Mouse (Mus musculus) adrenal gland, adult (tissue): ENCODE measurements at regions not wholly inside any gene's neighbourhood (a gene's known extent, or its start where the extent isn't known, plus 50 kb on each side); places are given as distances from the start of the nearest gene placed in this dataset.

Experiments
- DNase-seq, 2 experiments: peaks; one replicate each; pipeline ENCODE4 v3.0.0; 2022 to 2023; ENCODE audit warnings: low spot score in 1 of 2; ENCODE audit not compliant: inconsistent age in 2 of 2

GRCm38 (mm10) chr7:70972023-70972400, 379.3 kb downstream of the Gm10295 start:
- DNase-seq = peak; percentile 50 to 67

DNA sequence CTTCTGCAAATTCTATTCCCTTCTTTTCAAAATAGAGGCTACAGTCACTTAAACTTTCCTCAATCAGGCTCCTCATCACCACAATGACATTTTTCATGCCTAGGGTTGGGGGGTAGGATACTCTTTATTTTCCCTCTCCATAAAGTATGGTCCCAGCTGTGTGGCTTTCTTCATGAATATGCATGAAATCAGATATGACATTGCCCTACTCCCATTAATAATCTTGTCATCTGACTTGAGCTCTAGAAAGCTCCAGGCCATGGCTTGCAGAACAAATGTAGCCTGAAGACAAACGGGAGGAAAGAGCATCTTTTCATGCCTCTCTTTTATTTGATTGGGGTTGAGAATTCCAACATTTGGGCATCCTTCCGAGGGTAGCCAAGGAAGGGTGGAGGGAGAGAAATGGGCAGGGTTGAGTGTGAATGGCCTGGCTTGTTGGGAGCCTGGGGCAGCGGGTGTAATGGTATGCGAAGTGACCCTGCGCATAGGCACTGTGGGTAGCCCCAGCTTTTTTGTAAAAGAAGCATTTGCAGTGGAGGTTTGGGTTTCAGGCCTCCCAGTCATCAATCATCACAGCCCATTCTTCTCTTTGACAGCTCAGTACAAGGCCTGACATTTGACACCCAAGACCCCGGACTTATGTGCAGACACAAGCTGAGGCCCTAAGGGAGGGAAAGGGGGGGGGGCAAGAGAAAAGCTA, 379.8 kb downstream of the Gm10295 start:
- DNase-seq = peak; percentile 5 to 44

DNA sequence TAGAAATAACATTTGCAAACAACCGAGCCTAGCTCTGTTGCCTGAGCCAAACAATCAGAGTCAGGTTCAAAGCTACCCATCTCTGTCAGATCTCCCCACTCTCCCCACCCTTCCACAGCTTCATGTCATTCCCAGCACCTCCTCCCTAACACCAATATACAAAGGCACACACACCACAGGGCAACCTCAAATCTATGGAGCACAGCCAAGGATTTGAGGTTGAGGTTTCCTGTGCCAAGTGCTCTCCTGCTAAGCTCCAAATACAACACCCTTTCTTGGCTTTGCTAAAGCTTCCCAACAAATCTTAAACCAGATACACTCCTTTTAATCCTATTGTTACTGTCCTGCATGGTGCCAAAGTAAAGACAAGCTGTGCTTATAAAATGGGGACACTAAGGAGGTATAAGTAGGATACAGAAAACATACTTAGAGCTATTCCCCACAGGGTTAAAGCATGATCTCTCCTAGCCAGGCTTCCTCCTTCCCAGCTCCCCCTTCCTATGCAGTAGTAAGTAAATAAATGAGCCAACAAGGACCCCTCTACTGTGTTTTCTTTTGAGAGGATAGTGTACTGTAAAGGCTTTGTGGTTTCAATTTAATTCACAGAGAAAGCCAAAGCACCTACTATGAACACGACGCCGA, 398.8 kb downstream of the Gm10295 start:
- no peak for DNase-seq

DNA sequence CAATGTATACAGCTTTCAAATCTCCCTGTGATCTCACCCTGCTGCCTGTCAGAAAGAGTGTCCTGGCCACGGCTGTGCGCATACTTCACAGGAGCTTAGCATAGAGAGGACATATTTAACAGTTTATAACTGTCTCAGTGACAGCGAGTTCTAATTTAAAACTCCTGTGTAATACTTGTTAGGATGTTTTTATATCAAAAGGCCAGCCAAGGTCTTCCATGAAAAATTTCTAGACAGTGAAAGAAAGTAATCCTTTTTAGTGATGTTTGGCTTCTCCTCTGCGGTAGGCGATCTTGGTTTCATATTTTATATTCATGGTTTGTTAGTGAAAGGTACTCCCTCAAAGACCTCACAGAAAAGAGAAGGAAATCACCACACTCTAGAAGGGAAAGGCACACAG, 403.0 kb downstream of the Gm10295 start:
- DNase-seq = peak in 1 of 2 experiments; percentile 25

- DNase-seq = no peak
These were observed 405.0 kb downstream of the Gm10295 start for GRCm38 (mm10) chr7:70946260-70946659.

GRCm38 (mm10) chr7:70930911-70931310, 420.4 kb downstream of the Gm10295 start:
- DNase-seq = peak; percentile 12 to 35

GRCm38 (mm10) chr7:70929935-70930334, 421.4 kb downstream of the Gm10295 start:
- DNase-seq = no peak

DNA sequence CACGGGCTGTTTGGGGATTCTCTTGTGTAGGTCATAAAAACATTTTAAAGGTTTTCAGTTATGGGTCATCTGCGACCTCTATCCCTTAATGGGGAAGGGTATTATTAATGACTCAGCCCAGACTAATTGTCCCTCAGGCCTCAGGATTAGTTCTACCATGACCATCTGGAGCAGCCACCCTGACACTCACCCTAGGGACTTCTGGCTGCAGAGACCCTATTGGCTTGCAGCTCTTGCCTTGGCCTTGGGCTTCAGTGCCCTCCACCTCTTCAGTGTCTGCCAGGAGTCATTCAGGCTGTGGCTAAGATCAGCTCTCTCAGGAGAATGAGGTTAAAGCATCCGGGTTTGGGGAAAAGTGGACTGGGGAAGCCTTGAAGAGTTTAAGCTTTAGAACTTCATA, 423.3 kb downstream of the Gm10295 start:
- DNase-seq = no peak

- no peak for DNase-seq
These were observed 434.3 kb downstream of the Gm10295 start for GRCm38 (mm10) chr7:70917016-70917415.

GRCm38 (mm10) chr7:70908921-70909320, 442.4 kb downstream of the Gm10295 start:
- DNase-seq = no peak

- DNase-seq = no peak
These were observed 459.6 kb downstream of the Gm10295 start for GRCm38 (mm10) chr7:70891700-70892099.

GRCm38 (mm10) chr7:70880496-70880895, 470.8 kb downstream of the Gm10295 start:
- DNase-seq = no peak

- DNase-seq = no peak
These were observed 476.9 kb downstream of the Gm10295 start for GRCm38 (mm10) chr7:70874393-70874792.

GRCm38 (mm10) chr7:70870841-70871534, 480.3 kb downstream of the Gm10295 start:
- DNase-seq = no peak

- DNase-seq = no peak
These were observed 482.2 kb downstream of the Gm10295 start for GRCm38 (mm10) chr7:70869125-70869524.

GRCm38 (mm10) chr7:70859957-70860356, 491.3 kb downstream of the Gm10295 start:
- no peak for DNase-seq

GRCm38 (mm10) chr7:70850726-70851125, 484.2 kb upstream of the Nr2f2 start:
- no peak for DNase-seq

- no peak for DNase-seq
These were observed 481.7 kb upstream of the Nr2f2 start for GRCm38 (mm10) chr7:70848016-70848776.

DNA sequence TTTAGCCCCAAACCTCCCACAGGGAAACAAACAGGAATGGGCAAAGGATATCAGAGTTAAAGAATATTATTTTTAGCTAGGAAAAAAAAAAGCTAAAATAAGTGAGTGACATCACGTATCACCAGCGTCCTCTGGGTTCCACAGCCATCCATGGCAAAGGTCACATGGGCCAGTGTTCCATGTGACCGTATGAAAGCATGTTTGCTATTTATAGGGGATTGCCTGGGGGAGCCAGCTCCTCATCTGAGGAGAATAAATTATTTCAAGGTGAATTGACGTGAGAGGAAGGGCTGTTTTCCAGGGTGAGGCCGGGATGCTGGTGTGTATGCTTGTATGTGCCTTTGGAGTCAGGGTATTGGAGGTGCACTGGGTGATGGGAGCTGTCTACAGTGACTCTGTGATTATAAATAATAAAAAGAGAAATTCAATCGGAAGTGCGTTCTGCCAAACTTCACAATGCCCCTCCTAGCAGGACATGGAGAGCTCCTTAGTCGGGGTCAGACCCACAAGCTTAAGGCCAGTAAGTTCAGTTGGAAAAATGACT, 481.0 kb upstream of the Nr2f2 start:
- no peak for DNase-seq

DNA sequence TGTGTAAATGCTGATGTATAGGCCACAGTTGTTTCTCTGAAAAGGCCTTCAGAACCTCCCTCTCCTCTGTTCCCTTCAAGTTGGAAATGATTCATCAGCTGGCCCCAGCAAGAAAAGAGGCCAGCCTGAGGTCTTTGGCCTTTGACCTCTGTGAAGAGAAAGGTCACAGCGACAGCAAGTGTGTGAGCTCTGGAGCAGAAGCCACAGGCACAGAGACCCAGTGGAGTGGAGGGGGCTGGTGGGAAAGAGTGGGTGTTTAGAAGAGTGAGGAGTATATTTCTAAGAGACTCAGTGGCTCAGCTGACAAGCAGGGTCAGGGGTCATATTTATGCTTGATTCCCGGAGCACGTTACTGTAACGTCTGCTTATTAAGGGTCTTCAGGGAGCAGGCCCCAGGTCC, 479.5 kb upstream of the Nr2f2 start:
- DNase-seq = no peak

- DNase-seq = no peak
These were observed 473.6 kb upstream of the Nr2f2 start for GRCm38 (mm10) chr7:70840142-70840541.
